Mouse (Mus musculus): Measurements from ENCODE around the gene Traf3ip2. TPM values are rescaled to one million over a fixed set of nuclear protein-coding genes. Genes with fewer than 3 reads are reported as not detected.

The Traf3ip2 gene
- 11.6 and 12.9 TPM in 2 replicates for polyA plus RNA-seq (2014; fragmentation: Nextera tagmentation; extraction: Ambion mirVana)

GRCm38 (mm10) chr10:39612633-39612988, at the start of gene Traf3ip2:
Traf3ip2 (plus strand) TSS chr10:39612934.
- ATAC-seq (replicated peaks; ENCODE audit: insufficient number of reproducible peaks, low FRiP score, low TSS enrichment): no peak
- peak within 1 kb of the TSS; percentile 55 for H3K4me3 ChIP-seq (ENCODE audit: low read depth, low read length)
- H3K9ac ChIP-seq (ENCODE audit: low read depth, low read length): peak within 1 kb of the TSS; percentile 56
- H3K27me3 ChIP-seq (ENCODE audit: control insufficient read depth, insufficient read depth, low read length): no peaks in the 10 kb centered on the region
- H3K9me3 ChIP-seq (replicated peaks; ENCODE audit: control insufficient read depth, low read length): no peaks in the 10 kb centered on the region
- peaks cover 11% of the 10 kb centered on the region for H3K4me1 ChIP-seq (ENCODE audit: control insufficient read depth, insufficient read depth, low read length)
- H3K27ac ChIP-seq (ENCODE audit: low read depth, low read length): peak within 1 kb of the TSS; percentile 93
- no peaks in the 10 kb centered on the region for H3K36me3 ChIP-seq (ENCODE audit: control insufficient read depth, insufficient read depth, low read length)
- WGBS (ENCODE audit: insufficient replicate concordance): 28% methylated on average over 4 of the region's 4 CpGs
- peak within 1 kb of the TSS; percentile 75 for H3K4me2 ChIP-seq

DNA sequence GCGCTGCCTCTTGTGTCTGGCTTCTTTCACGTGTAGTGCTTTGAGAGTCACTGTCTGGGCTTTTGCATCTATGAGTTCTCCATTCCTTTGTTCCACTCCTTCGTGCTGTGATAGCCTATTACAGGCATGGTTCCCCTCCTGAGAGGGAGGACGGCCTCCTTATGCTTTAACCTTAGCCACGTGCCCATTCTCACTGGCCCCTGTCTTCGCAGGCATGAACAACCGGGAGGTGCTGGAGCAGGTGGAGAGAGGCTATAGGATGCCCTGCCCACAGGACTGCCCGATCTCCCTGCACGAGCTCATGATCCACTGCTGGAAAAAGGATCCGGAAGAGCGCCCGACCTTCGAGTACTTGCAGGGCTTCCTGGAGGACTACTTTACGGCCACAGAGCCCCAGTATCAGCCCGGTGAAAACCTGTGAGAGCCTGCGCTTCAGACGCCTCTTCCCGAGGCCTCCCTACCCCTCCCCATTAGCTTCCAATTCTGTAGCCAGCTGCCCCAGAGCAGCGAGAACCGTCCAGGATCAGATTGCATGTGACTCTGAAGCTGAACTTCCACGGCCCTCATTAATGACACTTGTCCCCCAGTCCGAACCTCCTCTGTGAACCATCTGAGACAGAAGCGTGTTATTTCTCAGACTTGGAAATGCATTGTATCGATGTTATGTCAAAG, 49.0 kb upstream of the Traf3ip2 start:
- ATAC-seq (replicated peaks; ENCODE audit: insufficient number of reproducible peaks, low FRiP score, low TSS enrichment): no peak
- H3K27ac ChIP-seq (ENCODE audit: low read depth, low read length): 0 out of 2 replicates have a peak overlapping the region, but pooled peaks have one; percentile 29
- H3K4me2 ChIP-seq: peak overlapping the region; percentile 45
- peaks cover 26% of the 10 kb centered on the region for H3K4me1 ChIP-seq (ENCODE audit: control insufficient read depth, insufficient read depth, low read length)
- no peaks in the 10 kb centered on the region for H3K27me3 ChIP-seq (ENCODE audit: control insufficient read depth, insufficient read depth, low read length)
- H3K9ac ChIP-seq (ENCODE audit: low read depth, low read length): no peak overlapping the region
- WGBS (ENCODE audit: insufficient replicate concordance): 44% methylated on average over 24 of the region's 24 CpGs
- no peaks in the 10 kb centered on the region for H3K9me3 ChIP-seq (replicated peaks; ENCODE audit: control insufficient read depth, low read length)
- no peak overlapping the region for H3K4me3 ChIP-seq (ENCODE audit: low read depth, low read length)
- no peaks in the 10 kb centered on the region for H3K36me3 ChIP-seq (ENCODE audit: control insufficient read depth, insufficient read depth, low read length)

- 84% methylated on average over 12 of the region's 12 CpGs for WGBS (ENCODE audit: insufficient replicate concordance)
- ATAC-seq (replicated peaks; ENCODE audit: insufficient number of reproducible peaks, low FRiP score, low TSS enrichment): no peak
- H3K4me3 ChIP-seq (ENCODE audit: low read depth, low read length): no peak overlapping the region
- no peaks in the 10 kb centered on the region for H3K9me3 ChIP-seq (replicated peaks; ENCODE audit: control insufficient read depth, low read length)
- no peak overlapping the region for H3K27ac ChIP-seq (ENCODE audit: low read depth, low read length)
- H3K4me2 ChIP-seq: no peak overlapping the region
- H3K27me3 ChIP-seq (ENCODE audit: control insufficient read depth, insufficient read depth, low read length): no peaks in the 10 kb centered on the region
- H3K4me1 ChIP-seq (ENCODE audit: control insufficient read depth, insufficient read depth, low read length): peaks cover 27% of the 10 kb centered on the region
- H3K9ac ChIP-seq (ENCODE audit: low read depth, low read length): no peak overlapping the region
- no peaks in the 10 kb centered on the region for H3K36me3 ChIP-seq (ENCODE audit: control insufficient read depth, insufficient read depth, low read length)
Measured at GRCm38 (mm10) chr10:39566901-39567300, 45.8 kb upstream of the Traf3ip2 start.

GRCm38 (mm10) chr10:39568991-39569390, 43.7 kb upstream of the Traf3ip2 start:
- H3K9ac ChIP-seq (ENCODE audit: low read depth, low read length): no peak overlapping the region
- no peaks in the 10 kb centered on the region for H3K9me3 ChIP-seq (replicated peaks; ENCODE audit: control insufficient read depth, low read length)
- no peaks in the 10 kb centered on the region for H3K27me3 ChIP-seq (ENCODE audit: control insufficient read depth, insufficient read depth, low read length)
- 56% methylated on average over 4 of the region's 4 CpGs for WGBS (ENCODE audit: insufficient replicate concordance)
- peaks cover 21% of the 10 kb centered on the region for H3K4me1 ChIP-seq (ENCODE audit: control insufficient read depth, insufficient read depth, low read length)
- no peak overlapping the region for H3K4me2 ChIP-seq
- H3K36me3 ChIP-seq (ENCODE audit: control insufficient read depth, insufficient read depth, low read length): no peaks in the 10 kb centered on the region
- 0 out of 2 replicates have a peak overlapping the region, but pooled peaks have one; percentile 22 for H3K27ac ChIP-seq (ENCODE audit: low read depth, low read length)
- H3K4me3 ChIP-seq (ENCODE audit: low read depth, low read length): no peak overlapping the region
- no peak for ATAC-seq (replicated peaks; ENCODE audit: insufficient number of reproducible peaks, low FRiP score, low TSS enrichment)

- H3K4me2 ChIP-seq: no peak overlapping the region
- no peaks in the 10 kb centered on the region for H3K9me3 ChIP-seq (replicated peaks; ENCODE audit: control insufficient read depth, low read length)
- H3K27me3 ChIP-seq (ENCODE audit: control insufficient read depth, insufficient read depth, low read length): no peaks in the 10 kb centered on the region
- no peak for ATAC-seq (replicated peaks; ENCODE audit: insufficient number of reproducible peaks, low FRiP score, low TSS enrichment)
- H3K4me3 ChIP-seq (ENCODE audit: low read depth, low read length): no peak overlapping the region
- 34% methylated on average over 7 of the region's 7 CpGs for WGBS (ENCODE audit: insufficient replicate concordance)
- no peak overlapping the region for H3K9ac ChIP-seq (ENCODE audit: low read depth, low read length)
- H3K27ac ChIP-seq (ENCODE audit: low read depth, low read length): 0 out of 2 replicates have a peak overlapping the region, but pooled peaks have one; percentile 17
- H3K36me3 ChIP-seq (ENCODE audit: control insufficient read depth, insufficient read depth, low read length): no peaks in the 10 kb centered on the region
- peaks cover 21% of the 10 kb centered on the region for H3K4me1 ChIP-seq (ENCODE audit: control insufficient read depth, insufficient read depth, low read length)
Measured at GRCm38 (mm10) chr10:39571011-39571410, 41.7 kb upstream of the Traf3ip2 start.

- no peaks in the 10 kb centered on the region for H3K36me3 ChIP-seq (ENCODE audit: control insufficient read depth, insufficient read depth, low read length)
- H3K4me3 ChIP-seq (ENCODE audit: low read depth, low read length): no peak overlapping the region
- 68% methylated on average over 9 of the region's 9 CpGs for WGBS (ENCODE audit: insufficient replicate concordance)
- H3K9ac ChIP-seq (ENCODE audit: low read depth, low read length): no peak overlapping the region
- H3K9me3 ChIP-seq (replicated peaks; ENCODE audit: control insufficient read depth, low read length): no peaks in the 10 kb centered on the region
- no peaks in the 10 kb centered on the region for H3K27me3 ChIP-seq (ENCODE audit: control insufficient read depth, insufficient read depth, low read length)
- peaks cover 21% of the 10 kb centered on the region for H3K4me1 ChIP-seq (ENCODE audit: control insufficient read depth, insufficient read depth, low read length)
- no peak overlapping the region for H3K27ac ChIP-seq (ENCODE audit: low read depth, low read length)
- H3K4me2 ChIP-seq: no peak overlapping the region
- ATAC-seq (replicated peaks; ENCODE audit: insufficient number of reproducible peaks, low FRiP score, low TSS enrichment): no peak
Measured at GRCm38 (mm10) chr10:39572050-39572671, 40.6 kb upstream of the Traf3ip2 start.

DNA sequence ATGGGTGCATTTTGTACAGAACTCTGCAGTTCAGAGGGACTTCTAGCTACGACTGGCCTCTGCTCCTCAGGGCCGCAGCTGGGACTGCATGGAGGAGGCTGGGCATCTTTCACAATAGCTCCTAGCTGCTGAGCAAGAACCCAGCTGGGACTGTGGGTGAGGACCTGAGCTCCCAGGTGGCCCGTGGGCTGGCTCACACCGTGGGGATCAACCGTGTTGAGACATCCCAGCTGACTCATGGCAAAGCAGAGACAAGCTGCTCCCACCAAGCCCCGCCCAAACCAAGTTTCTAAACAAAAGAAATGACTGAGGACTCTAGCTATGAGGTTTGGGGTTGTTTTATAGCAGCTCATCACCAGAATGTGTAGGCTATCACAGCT, 40.1 kb upstream of the Traf3ip2 start:
- WGBS (ENCODE audit: insufficient replicate concordance): 41% methylated on average over 6 of the region's 6 CpGs
- Histone ChIP-seq H3K27me3 (ENCODE audit: control insufficient read depth, insufficient read depth, low read length) (no peaks in the 10 kb centered on the region), H3K9ac (ENCODE audit: low read depth, low read length) (no peak overlapping the region), H3K4me2 (no peak overlapping the region), H3K27ac (ENCODE audit: low read depth, low read length) (no peak overlapping the region), H3K36me3 (ENCODE audit: control insufficient read depth, insufficient read depth, low read length) (no peaks in the 10 kb centered on the region), H3K9me3 (replicated peaks; ENCODE audit: control insufficient read depth, low read length) (no peaks in the 10 kb centered on the region), H3K4me1 (ENCODE audit: control insufficient read depth, insufficient read depth, low read length) (peaks cover 21% of the 10 kb centered on the region), H3K4me3 (ENCODE audit: low read depth, low read length) (no peak overlapping the region)
- no peak for ATAC-seq (replicated peaks; ENCODE audit: insufficient number of reproducible peaks, low FRiP score, low TSS enrichment)

GRCm38 (mm10) chr10:39576466-39576865, 36.3 kb upstream of the Traf3ip2 start:
- H3K4me2 ChIP-seq: no peak overlapping the region
- no peaks in the 10 kb centered on the region for H3K27me3 ChIP-seq (ENCODE audit: control insufficient read depth, insufficient read depth, low read length)
- no peak overlapping the region for H3K27ac ChIP-seq (ENCODE audit: low read depth, low read length)
- H3K4me3 ChIP-seq (ENCODE audit: low read depth, low read length): no peak overlapping the region
- no peaks in the 10 kb centered on the region for H3K9me3 ChIP-seq (replicated peaks; ENCODE audit: control insufficient read depth, low read length)
- peaks cover 6% of the 10 kb centered on the region for H3K4me1 ChIP-seq (ENCODE audit: control insufficient read depth, insufficient read depth, low read length)
- H3K9ac ChIP-seq (ENCODE audit: low read depth, low read length): no peak overlapping the region
- no peak for ATAC-seq (replicated peaks; ENCODE audit: insufficient number of reproducible peaks, low FRiP score, low TSS enrichment)
- H3K36me3 ChIP-seq (ENCODE audit: control insufficient read depth, insufficient read depth, low read length): no peaks in the 10 kb centered on the region
- WGBS (ENCODE audit: insufficient replicate concordance): 86% methylated on average over 6 of the region's 6 CpGs

GRCm38 (mm10) chr10:39580477-39580876, 32.3 kb upstream of the Traf3ip2 start:
- Histone ChIP-seq H3K36me3 (ENCODE audit: control insufficient read depth, insufficient read depth, low read length) (no peaks in the 10 kb centered on the region), H3K9me3 (replicated peaks; ENCODE audit: control insufficient read depth, low read length) (no peaks in the 10 kb centered on the region), H3K9ac (ENCODE audit: low read depth, low read length) (no peak overlapping the region), H3K4me3 (ENCODE audit: low read depth, low read length) (no peak overlapping the region), H3K27ac (ENCODE audit: low read depth, low read length) (no peak overlapping the region), H3K4me1 (ENCODE audit: control insufficient read depth, insufficient read depth, low read length) (no peaks in the 10 kb centered on the region; the same call in 1 of the 2 replicates), H3K27me3 (ENCODE audit: control insufficient read depth, insufficient read depth, low read length) (no peaks in the 10 kb centered on the region), H3K4me2 (no peak overlapping the region)
- ATAC-seq (replicated peaks; ENCODE audit: insufficient number of reproducible peaks, low FRiP score, low TSS enrichment): no peak
- WGBS (ENCODE audit: insufficient replicate concordance): 57% methylated on average over 8 of the region's 8 CpGs
